Mouse (Mus musculus): ENCODE results near the gene Hmx1.

Hmx1 gene

GRCm38 (mm10) chr5:35398310-35398910, 9.5 kb downstream of the Hmx1 start:
- DNase-seq (ENCODE audit: low spot score), result no peak

- no peak for DNase-seq (ENCODE audit: low spot score)
Measured at GRCm38 (mm10) chr5:35399061-35399460, 10.2 kb downstream of the Hmx1 start.

GRCm38 (mm10) chr5:35399704-35400320, 10.9 kb downstream of the Hmx1 start:
- DNase-seq (ENCODE audit: low spot score), result no peak

DNA sequence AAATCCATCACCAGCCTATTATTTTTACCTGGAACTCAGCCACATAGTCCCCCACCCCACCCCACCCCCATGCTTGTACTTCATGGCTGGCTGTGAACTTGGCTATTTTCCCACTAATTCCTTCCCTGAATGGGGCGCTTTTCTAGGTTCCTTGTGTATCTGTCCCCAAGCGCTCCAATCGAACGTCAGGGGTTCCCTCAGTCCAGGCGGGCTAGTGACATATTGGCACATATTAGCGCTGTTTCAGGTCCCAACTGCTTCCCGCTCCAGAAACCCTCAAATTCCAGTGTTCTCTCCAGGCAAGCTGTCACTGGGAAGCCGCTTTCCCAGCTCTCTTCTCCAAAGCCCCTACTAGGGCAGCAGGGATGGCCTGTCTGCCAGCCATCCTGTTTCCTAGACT, 12.3 kb downstream of the Hmx1 start:
- no peak for DNase-seq (ENCODE audit: low spot score)

GRCm38 (mm10) chr5:35407411-35407930, 18.6 kb downstream of the Hmx1 start:
- DNase-seq (ENCODE audit: low spot score), result no peak

- DNase-seq (ENCODE audit: low spot score), result no peak
Measured at GRCm38 (mm10) chr5:35411028-35411427, 22.1 kb downstream of the Hmx1 start.

- no peak for DNase-seq (ENCODE audit: low spot score)
Measured at GRCm38 (mm10) chr5:35412833-35413232, 23.9 kb downstream of the Hmx1 start.

GRCm38 (mm10) chr5:35417707-35418106, 28.8 kb downstream of the Hmx1 start:
- no peak for DNase-seq (ENCODE audit: low spot score)

- no peak for DNase-seq (ENCODE audit: low spot score)
Measured at GRCm38 (mm10) chr5:35421622-35422021, 32.7 kb downstream of the Hmx1 start.

GRCm38 (mm10) chr5:35425218-35425617, 36.3 kb downstream of the Hmx1 start:
- no peak for DNase-seq (ENCODE audit: low spot score)

DNA sequence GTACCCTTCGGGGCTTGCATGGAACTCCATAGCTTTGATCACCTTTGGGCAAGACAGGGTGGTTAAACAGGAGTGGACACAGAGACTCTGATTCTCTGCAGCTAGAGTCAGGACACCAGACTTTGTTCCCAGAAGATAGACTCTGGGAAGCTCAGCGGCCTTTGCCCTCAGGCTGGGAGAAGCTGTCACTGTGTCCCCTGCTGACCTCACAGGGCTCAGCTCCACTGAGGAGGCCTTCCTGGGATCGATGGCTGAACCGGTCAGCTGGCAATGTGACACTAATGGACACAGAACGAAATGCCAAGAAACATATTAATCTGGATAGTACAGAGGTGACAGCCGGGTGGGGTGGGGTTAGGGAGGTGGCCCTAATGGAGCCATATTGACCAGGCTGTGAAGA, 39.0 kb downstream of the Hmx1 start:
- no peak for DNase-seq (ENCODE audit: low spot score)

- no peak for DNase-seq (ENCODE audit: low spot score)
Measured at GRCm38 (mm10) chr5:35428421-35428820, 39.5 kb downstream of the Hmx1 start.

DNA sequence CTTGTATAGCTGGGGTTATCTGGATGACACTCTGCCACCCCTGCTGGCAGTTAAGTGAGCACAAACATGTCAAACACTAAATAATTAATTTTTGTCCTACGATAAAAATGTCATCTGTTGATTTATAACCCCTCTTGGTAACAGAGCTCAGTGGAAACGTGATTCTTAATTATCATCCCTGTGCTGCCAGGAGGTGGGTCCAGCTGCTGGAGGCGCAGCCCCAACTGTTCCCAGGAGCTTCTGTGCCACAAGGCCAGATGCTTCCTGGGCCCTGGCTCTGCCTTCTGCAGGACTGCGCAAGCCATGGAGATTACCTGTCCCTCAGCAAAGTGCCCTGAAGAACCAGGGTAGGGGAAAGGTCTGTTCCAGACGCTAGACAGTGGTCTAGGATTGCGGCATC, 43.2 kb downstream of the Hmx1 start:
- DNase-seq (ENCODE audit: low spot score), result no peak

- no peak for DNase-seq (ENCODE audit: low spot score)
Measured at GRCm38 (mm10) chr5:35434038-35434437, 45.1 kb downstream of the Hmx1 start.

DNA sequence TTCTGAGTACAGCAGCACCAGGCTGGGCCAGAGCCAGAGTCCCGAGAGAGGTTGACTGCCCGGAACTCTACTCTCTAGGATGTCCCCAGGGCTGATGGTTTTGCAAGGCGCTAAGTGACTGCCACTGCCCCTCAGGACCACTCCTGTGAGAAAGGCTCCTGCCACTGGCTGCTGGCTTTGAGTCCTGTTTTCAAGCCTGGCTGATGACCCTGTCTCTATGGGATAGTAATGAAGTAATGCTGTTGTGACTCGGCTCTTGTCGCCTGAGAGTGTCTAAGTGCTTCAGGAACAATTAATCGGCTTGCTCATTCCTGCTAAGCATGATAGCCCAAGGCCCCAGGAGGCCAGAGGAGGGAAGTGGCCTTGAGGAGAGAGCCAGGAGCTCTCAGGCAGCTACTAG, 45.8 kb downstream of the Hmx1 start:
- no peak for DNase-seq (ENCODE audit: low spot score)

DNA sequence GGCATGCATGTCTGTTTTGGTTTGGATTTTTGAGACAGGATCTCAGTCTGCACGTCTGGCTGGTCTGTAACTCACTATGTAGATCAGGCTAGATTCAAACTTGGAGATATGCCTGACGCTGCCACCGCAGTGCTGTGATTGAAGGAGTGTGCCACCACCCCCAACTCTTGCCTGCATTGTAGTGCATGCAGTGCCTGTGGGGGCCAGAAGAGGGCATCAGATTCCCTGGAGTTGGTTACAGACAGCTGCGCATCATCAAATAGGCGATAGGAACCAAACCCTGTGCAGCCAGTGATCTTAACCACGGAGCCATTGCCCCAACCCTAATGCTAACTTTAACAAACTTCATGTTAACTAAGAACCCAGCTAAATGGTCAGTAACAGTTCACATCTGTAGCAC, 49.9 kb downstream of the Hmx1 start:
- no peak for DNase-seq (ENCODE audit: low spot score)

DNA sequence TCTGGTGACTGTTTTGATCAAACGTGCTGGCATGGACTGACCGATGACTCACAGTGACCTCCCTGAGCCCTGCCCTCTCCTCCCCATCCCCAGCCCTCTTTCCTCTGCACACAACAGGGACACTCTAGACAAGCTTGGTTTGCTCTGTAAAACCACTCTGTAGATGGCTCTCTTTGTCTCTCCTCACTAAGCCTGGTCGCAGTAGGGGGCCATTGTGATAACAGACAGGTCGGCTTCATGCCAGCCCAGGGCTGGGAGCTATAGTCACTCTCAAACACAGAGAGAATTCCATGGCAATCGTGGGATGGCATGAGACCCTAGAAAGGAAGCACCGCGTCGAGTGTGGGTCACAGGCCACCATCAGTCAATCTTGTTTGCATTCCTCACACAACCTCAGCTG, 51.6 kb downstream of the Hmx1 start:
- no peak for DNase-seq (ENCODE audit: low spot score)

- DNase-seq (ENCODE audit: low spot score), result no peak
Measured at GRCm38 (mm10) chr5:35441411-35441810, 52.5 kb downstream of the Hmx1 start.

- no peak for DNase-seq (ENCODE audit: low spot score)
Measured at GRCm38 (mm10) chr5:35444731-35445130, 55.8 kb downstream of the Hmx1 start.

DNA sequence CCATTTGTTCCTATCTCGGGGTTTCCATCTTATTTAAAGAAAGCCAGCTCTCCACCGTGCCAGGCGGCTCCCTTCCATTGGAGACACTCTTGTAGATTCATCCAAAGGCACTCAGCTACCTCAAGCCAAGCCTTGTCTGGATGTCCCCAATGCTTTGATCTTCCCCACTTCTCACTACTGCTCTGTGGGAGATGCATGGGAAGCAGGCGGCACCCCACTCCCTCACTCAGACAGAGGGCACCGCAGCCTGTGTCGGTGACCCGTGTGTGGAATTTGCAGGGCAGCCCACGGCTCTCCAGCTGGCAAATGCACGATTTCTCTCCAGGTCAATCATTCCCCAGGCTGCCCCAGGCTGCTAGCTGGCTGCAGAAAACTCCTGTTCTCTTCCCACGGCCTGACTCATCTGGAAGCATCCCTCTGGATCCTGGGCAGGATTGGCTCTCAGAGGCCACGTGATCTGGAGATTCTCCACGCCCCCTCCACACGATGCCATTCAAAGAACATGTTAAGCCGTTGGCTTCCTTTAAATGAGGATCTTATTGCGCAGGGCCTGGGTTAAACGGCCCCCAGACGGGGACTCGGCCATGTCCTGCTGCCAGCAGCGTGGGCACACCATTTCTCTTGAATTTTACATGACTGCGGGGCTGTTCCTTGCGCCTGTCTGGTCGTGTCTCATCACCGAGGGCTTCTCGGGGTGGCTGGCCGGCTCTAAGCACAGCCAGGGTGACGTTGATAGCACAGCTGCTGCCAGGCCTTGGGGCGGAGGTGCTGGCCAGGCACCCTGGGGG, 58.9 kb downstream of the Hmx1 start:
- DNase-seq (ENCODE audit: low spot score), result no peak

Data from urinary bladder, postnatal 10 days (tissue).